Mouse (Mus musculus) intestine, postnatal 0 days (tissue): Measurements from ENCODE around the gene Lmbr1l. TPM values are rescaled to one million over a fixed set of nuclear protein-coding genes. Genes with fewer than 3 reads are reported as not detected.

Experiments
- ATAC-seq: fragments of 200-750 bp; cut with Nextera tagmentation; 2 replicates; pipeline ENCODE4 v1.8.0; 2017; ENCODE audit warnings: mild to moderate bottlenecking, moderate TSS enrichment, moderate library complexity
- H3K27ac ChIP-seq: fragments of 300-500 bp; sonication (generic); 2 replicates; pipeline ENCODE4 v1.5.1; 2014; ENCODE audit warnings: mild to moderate bottlenecking, low read depth, low read length, moderate library complexity
- H3K27me3 ChIP-seq: fragments of 300-500 bp; sonication (generic); replicated peaks from 2 replicates; pipeline ENCODE4 v1.6.1; 2014; ENCODE audit warnings: low read length, mixed read lengths; ENCODE audit not compliant: control insufficient read depth, insufficient read depth
- H3K36me3 ChIP-seq: fragments of 300-500 bp; sonication (generic); 2 replicates; pipeline ENCODE4 v1.6.1; 2014; ENCODE audit warnings: mild to moderate bottlenecking, moderate library complexity; ENCODE audit not compliant: control insufficient read depth, insufficient read depth
- H3K4me1 ChIP-seq: fragments of 300-500 bp; sonication (generic); replicated peaks from 2 replicates; pipeline ENCODE4 v1.6.1; 2014; ENCODE audit warnings: antibody characterized with exemption, low read length, mixed read lengths; ENCODE audit not compliant: control insufficient read depth, insufficient read depth
- H3K4me2 ChIP-seq: fragments of 300-500 bp; sonication (generic); replicated peaks from 2 replicates; pipeline ENCODE4 v1.6.1; 2014; ENCODE audit warnings: low read depth, mild to moderate bottlenecking, moderate library complexity
- H3K4me3 ChIP-seq: fragments of 300-500 bp; sonication (generic); 2 replicates; pipeline ENCODE4 v1.5.1; 2014; ENCODE audit warnings: low read depth, low read length
- H3K9ac ChIP-seq: fragments of 300-500 bp; sonication (generic); 2 replicates; pipeline ENCODE4 v1.6.1; 2014; ENCODE audit warnings: mild to moderate bottlenecking, low read depth, low read length
- H3K9me3 ChIP-seq: fragments of 300-500 bp; sonication (generic); 2 replicates; pipeline ENCODE4 v1.6.1; 2016; ENCODE audit warnings: mixed run types; ENCODE audit not compliant: control insufficient read depth
- CTCF ChIP-seq: sonication (generic); IDR thresholded peaks from 2 replicates; pipeline ENCODE4 v1.5.1; 2016; ENCODE audit warnings: low read depth, mild to moderate bottlenecking, control low read depth, antibody characterized with exemption, moderate library complexity
- WGBS: fragments of 180-500 bp; shearing (Covaris S2); extraction: QIAGEN DNeasy Blood & Tissue Kit; methylation state at CpG from one replicate; pipeline ENCODE4 v1.1.7; 2014; 5-methylcytosine and 5-hydroxymethylcytosine counted together
- polyA plus RNA-seq: library from polyadenylated mRNA; unstranded; fragments of >200 nt; fragmentation: Nextera tagmentation; extraction: Ambion mirVana; gene quantifications from 2 replicates; pipeline ENCODE4 v1.2.1, GENCODE M21; 2015

Lmbr1l gene
- polyA plus RNA-seq, 1 experiment from 2014 or later = 27.0 TPM

DNA sequence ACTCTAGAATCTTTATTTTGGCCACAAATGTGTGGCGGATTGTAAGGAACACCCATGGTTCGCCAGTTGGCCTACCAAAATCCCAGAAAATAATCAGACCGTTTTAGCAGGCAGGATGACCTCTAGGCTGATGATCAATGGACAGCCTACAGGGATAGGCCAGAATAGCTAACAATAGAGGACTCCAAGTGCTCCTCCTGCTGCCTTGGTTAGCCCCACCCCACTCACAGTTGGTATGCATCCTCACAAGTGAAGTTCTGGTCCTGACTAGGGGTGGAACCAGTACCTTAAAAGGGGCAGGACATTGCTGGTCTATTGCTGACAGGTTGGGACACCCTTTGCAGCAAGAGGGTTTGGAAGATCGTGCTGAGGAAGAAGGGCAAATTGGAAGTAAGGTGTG, 25.0 kb downstream of the Lmbr1l start:
- peaks cover 15% of the 10 kb centered on the region for H3K4me1 ChIP-seq
- no peak overlapping the region for H3K4me3 ChIP-seq
- peaks cover 43% of the 10 kb centered on the region for H3K27me3 ChIP-seq
- TF ChIP-seq CTCF = no peak
- no peak overlapping the region for H3K27ac ChIP-seq
- no peak for ATAC-seq
- no peaks in the 10 kb centered on the region for H3K36me3 ChIP-seq
- WGBS = 82% methylated on average over 4 of the region's 4 CpGs
- H3K9ac ChIP-seq = no peak overlapping the region
- no peaks in the 10 kb centered on the region for H3K9me3 ChIP-seq
- no peak overlapping the region for H3K4me2 ChIP-seq

DNA sequence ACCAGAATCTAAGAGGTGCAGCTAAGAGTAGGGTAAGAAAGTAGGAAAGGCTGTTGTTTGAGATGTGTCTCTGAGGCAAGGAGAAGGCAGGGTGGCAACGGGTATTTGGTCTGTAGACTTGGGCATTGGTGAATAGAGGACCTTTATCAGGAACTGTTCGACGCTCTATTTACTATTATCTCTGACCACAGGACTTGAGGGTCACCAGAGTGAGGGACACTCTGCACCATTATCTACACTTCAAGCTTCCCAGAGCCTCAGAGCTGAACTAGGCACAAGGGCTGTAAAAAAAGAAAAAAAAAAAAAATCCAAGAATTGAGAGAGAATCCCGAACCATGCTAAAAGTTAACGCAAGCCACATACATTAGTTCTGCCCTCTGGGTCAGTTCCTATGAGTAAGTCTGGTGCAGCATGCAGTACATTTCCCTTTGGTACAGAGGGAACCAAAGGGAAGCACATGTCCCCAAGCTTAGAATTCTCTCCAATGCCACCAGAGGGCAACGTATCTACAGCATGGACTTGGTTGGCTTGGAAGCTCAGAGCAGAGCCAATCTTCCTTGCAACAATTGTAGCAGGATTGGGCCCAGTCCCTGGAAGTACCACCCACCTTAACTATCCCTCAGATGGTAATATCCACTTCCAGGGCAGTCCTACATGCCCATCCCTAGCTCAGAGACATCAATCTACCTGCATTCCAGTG, 26.0 kb downstream of the Lmbr1l start:
- Histone ChIP-seq H3K9ac (no peak overlapping the region), H3K4me3 (no peak overlapping the region), H3K4me2 (no peak overlapping the region), H3K9me3 (no peaks in the 10 kb centered on the region), H3K27me3 (peaks cover 33% of the 10 kb centered on the region), H3K36me3 (no peaks in the 10 kb centered on the region), H3K27ac (no peak overlapping the region; the same call in 1 of the 2 replicates), H3K4me1 (peaks cover 13% of the 10 kb centered on the region)
- TF ChIP-seq CTCF = peak; percentile 98
- ATAC-seq = peak; percentile 70
- WGBS = 31% methylated on average over 6 of the region's 6 CpGs

DNA sequence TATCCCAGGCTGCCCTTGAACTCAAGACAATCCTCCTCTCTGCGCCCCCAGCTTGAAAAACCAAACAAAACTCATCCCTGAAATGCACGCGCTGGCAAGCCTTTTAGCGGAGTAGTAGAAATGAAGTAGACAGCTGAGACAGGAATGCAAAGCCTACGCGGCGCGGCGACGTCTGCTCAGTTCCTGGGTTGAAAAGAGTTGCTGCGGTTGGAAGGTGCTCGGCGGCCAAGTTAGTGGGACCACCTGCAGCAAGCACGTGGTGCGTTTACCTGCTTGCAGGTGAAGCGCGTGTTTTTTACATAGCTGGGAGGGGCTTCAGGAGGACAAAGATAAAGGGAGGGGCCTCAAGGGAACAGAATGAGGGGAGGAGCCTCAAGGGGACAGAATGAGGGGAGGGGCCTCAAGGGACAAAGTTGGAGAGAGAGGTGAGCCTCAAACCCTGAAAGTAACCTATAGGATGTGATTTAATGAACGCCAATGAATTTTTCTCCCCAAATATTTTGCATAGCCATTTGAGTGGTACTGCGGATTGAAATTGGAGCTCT, 26.8 kb downstream of the Lmbr1l start:
- Histone ChIP-seq H3K4me2 (peak overlapping the region; percentile 52), H3K27ac (no peak overlapping the region), H3K4me1 (peaks cover 13% of the 10 kb centered on the region), H3K9me3 (no peaks in the 10 kb centered on the region), H3K4me3 (peak overlapping the region; percentile 17), H3K9ac (no peak overlapping the region), H3K36me3 (no peaks in the 10 kb centered on the region), H3K27me3 (peaks cover 26% of the 10 kb centered on the region)
- no peak for ATAC-seq
- WGBS = 9% methylated on average over 19 of the region's 19 CpGs
- no peak for TF ChIP-seq CTCF

DNA sequence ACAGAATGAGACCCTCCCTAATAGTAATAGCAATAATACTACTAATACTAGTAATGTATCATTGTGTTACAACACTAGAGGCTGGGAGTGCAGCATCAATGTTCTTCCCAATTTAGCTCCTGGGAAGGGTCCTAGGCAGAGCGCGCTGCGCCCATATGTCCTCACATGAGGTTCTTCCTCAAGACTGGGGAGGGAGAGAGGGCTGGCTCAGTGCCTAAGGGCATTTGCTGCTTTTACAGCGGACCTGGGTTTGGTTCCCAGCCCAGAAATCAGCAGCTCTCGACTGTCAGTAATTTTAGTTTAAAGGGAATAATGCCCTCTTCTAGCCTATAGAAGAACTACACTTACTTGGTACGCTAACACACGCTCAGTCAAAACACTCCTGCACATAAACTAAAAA, 30.5 kb downstream of the Lmbr1l start:
- WGBS = 82% methylated on average over 7 of the region's 7 CpGs
- no peaks in the 10 kb centered on the region for H3K27me3 ChIP-seq

DNA sequence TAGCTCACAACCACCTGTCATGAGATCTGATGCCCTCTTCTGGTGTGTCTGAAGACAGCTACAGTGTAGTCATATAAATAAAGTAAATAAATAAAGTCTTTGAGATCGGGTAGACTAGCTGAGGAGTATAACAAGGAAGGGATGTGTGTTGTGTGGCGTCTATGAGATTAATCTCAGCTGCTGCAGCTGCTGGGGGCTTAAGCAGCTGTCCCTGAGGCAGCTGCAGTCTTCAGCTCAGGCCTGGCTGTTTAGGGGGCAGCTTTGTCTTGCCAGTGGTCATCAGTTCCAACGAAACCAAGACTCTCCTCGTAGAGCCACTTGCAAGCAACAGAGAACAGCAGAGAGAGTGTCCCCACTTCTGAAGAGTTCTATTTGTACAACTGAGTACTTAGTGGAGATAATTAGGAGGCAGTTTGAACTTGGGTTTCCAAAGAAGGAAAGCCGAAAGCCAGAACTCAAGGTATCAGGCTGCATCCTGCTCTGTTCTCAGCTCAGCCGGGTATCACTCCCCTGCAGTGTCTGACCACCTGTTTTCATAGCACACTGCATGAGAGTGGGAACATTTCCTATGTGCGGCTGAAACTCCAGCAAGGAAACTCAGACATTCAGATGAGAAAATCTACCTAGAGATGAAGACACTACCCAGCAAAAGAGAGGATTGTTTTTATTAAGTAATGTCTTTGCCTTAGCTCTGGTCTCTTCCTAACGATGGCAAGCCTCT, 31.2 kb downstream of the Lmbr1l start:
- ATAC-seq = no peak
- Histone ChIP-seq H3K4me1 (0 out of 2 replicates have a peak, but pooled peaks cover 5% of the 10 kb centered on the region), H3K36me3 (no peaks in the 10 kb centered on the region), H3K27me3 (no peaks in the 10 kb centered on the region), H3K27ac (no peak overlapping the region), H3K4me2 (no peak overlapping the region), H3K9ac (no peak overlapping the region), H3K9me3 (no peaks in the 10 kb centered on the region), H3K4me3 (no peak overlapping the region)
- WGBS = 55% methylated on average over 8 of the region's 8 CpGs
- TF ChIP-seq CTCF = no peak

More for the DNA sequence above, 30.5 kb downstream of the Lmbr1l start:
- Histone ChIP-seq H3K36me3 (no peaks in the 10 kb centered on the region), H3K9ac (no peak overlapping the region), H3K27ac (no peak overlapping the region), H3K4me3 (no peak overlapping the region), H3K4me2 (no peak overlapping the region), H3K4me1 (0 out of 2 replicates have a peak, but pooled peaks cover 5% of the 10 kb centered on the region), H3K9me3 (no peaks in the 10 kb centered on the region)
- ATAC-seq = no peak
- TF ChIP-seq CTCF = no peak

DNA sequence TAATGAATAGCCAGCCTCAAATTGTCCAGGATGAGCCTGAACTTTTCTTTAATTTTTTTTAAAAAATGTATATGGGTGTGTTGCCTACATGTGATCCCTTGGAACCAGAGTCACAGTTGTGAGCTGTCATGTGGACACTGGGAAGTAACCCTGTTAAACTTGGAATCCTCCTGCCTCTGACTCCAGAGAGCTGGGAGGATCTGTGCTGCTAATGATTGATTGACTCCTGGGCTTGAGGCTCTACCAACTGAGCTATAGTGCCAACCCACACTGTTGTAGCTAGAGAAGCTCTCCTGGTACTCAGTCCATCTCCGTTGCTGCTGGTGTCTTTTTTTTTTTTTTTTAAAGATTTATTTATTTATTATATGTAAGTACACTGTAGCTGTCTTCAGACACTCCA, 33.9 kb downstream of the Lmbr1l start:
- Histone ChIP-seq H3K36me3 (peaks cover under 1% of the 10 kb centered on the region; the same call in 1 of the 2 replicates), H3K9me3 (no peaks in the 10 kb centered on the region), H3K4me1 (0 out of 2 replicates have a peak, but pooled peaks cover 3% of the 10 kb centered on the region), H3K4me2 (no peak overlapping the region), H3K27ac (peak overlapping the region; percentile 73), H3K4me3 (no peak overlapping the region), H3K27me3 (no peaks in the 10 kb centered on the region), H3K9ac (no peak overlapping the region)
- 38% methylated on average over 1 of the region's 1 CpGs for WGBS
- peak; percentile 35 for ATAC-seq
- TF ChIP-seq CTCF = no peak
